Mouse (Mus musculus): Measurements from ENCODE around the gene Rnf34. TPM values are rescaled to one million over a fixed set of nuclear protein-coding genes. Genes with fewer than 3 reads are reported as not detected.

The Rnf34 gene
- polyA plus RNA-seq, 1 experiment from 2014 or later = 53.0 TPM

- H3K36me3 ChIP-seq (ENCODE audit: control insufficient read depth, insufficient read depth, low read length) = peaks cover 30% of the 10 kb centered on the region
- no peaks in the 10 kb centered on the region for H3K9me3 ChIP-seq (ENCODE audit: control insufficient read depth, low read length)
- peak; percentile 54; the same call in 1 of the 2 replicates for ATAC-seq (ENCODE audit: low read depth)
- no peaks in the 10 kb centered on the region for H3K4me1 ChIP-seq (ENCODE audit: control insufficient read depth, insufficient read depth, low read length)
- no peaks in the 10 kb centered on the region for H3K27me3 ChIP-seq (ENCODE audit: control insufficient read depth, insufficient read depth, low read length)
- WGBS = 59% methylated on average over 5 of the region's 5 CpGs
- H3K27ac ChIP-seq (ENCODE audit: low read depth, low read length) = no peak overlapping the region
- no peak overlapping the region for H3K4me2 ChIP-seq (ENCODE audit: low read depth, low read length)
- H3K9ac ChIP-seq (replicated peaks; ENCODE audit: low read depth, low read length) = no peak overlapping the region
- H3K4me3 ChIP-seq (ENCODE audit: low read depth, low read length) = no peak overlapping the region
Observed at GRCm38 (mm10) chr5:122881313-122881712, 31.5 kb downstream of the Rnf34 start.

GRCm38 (mm10) chr5:122882256-122883050 is 32.6 kb downstream of the Rnf34 start:
- no peak for ATAC-seq (ENCODE audit: low read depth)
- Histone ChIP-seq H3K27me3 (ENCODE audit: control insufficient read depth, insufficient read depth, low read length) (no peaks in the 10 kb centered on the region), H3K4me1 (ENCODE audit: control insufficient read depth, insufficient read depth, low read length) (no peaks in the 10 kb centered on the region), H3K9me3 (ENCODE audit: control insufficient read depth, low read length) (no peaks in the 10 kb centered on the region), H3K27ac (ENCODE audit: low read depth, low read length) (no peak overlapping the region), H3K36me3 (ENCODE audit: control insufficient read depth, insufficient read depth, low read length) (peaks cover 20% of the 10 kb centered on the region), H3K4me3 (ENCODE audit: low read depth, low read length) (no peak overlapping the region), H3K9ac (replicated peaks; ENCODE audit: low read depth, low read length) (no peak overlapping the region; the same call in 1 of the 2 replicates), H3K4me2 (ENCODE audit: low read depth, low read length) (no peak overlapping the region)
- WGBS = 94% methylated on average over 18 of the region's 18 CpGs

DNA sequence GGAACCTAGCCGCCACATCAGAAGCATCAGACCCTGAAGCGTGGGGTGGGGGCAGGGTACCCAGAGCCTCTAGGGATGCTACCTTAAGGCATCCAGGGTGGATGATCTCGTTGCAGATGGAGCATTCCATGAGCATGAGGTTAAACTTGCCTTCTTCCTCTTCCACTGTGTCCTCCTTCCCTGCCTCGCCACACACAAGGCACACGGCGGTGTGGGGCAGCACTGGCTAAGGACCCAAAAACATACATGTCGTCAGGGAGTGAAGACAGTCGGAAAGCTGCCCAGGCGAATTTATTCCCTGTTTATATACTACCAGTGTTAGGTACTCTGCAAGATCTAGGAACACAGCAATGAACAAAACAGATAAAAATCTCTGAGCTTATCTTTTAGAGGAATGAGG is 33.4 kb downstream of the Rnf34 start:
- Histone ChIP-seq H3K27me3 (ENCODE audit: control insufficient read depth, insufficient read depth, low read length) (no peaks in the 10 kb centered on the region), H3K4me3 (ENCODE audit: low read depth, low read length) (no peak overlapping the region), H3K9ac (replicated peaks; ENCODE audit: low read depth, low read length) (no peak overlapping the region), H3K9me3 (ENCODE audit: control insufficient read depth, low read length) (no peaks in the 10 kb centered on the region), H3K27ac (ENCODE audit: low read depth, low read length) (no peak overlapping the region), H3K36me3 (ENCODE audit: control insufficient read depth, insufficient read depth, low read length) (peaks cover 13% of the 10 kb centered on the region), H3K4me2 (ENCODE audit: low read depth, low read length) (no peak overlapping the region), H3K4me1 (ENCODE audit: control insufficient read depth, insufficient read depth, low read length) (no peaks in the 10 kb centered on the region)
- no peak for ATAC-seq (ENCODE audit: low read depth)
- WGBS = 90% methylated on average over 9 of the region's 9 CpGs

GRCm38 (mm10) chr5:122883652-122884235 is 33.9 kb downstream of the Rnf34 start:
- no peak for ATAC-seq (ENCODE audit: low read depth)
- 52% methylated on average over 2 of the region's 2 CpGs for WGBS
- no peaks in the 10 kb centered on the region for H3K4me1 ChIP-seq (ENCODE audit: control insufficient read depth, insufficient read depth, low read length)
- H3K27me3 ChIP-seq (ENCODE audit: control insufficient read depth, insufficient read depth, low read length) = no peaks in the 10 kb centered on the region
- no peak overlapping the region for H3K4me3 ChIP-seq (ENCODE audit: low read depth, low read length)
- H3K9ac ChIP-seq (replicated peaks; ENCODE audit: low read depth, low read length) = no peak overlapping the region
- no peaks in the 10 kb centered on the region for H3K9me3 ChIP-seq (ENCODE audit: control insufficient read depth, low read length)
- H3K36me3 ChIP-seq (ENCODE audit: control insufficient read depth, insufficient read depth, low read length) = peaks cover 13% of the 10 kb centered on the region
- H3K27ac ChIP-seq (ENCODE audit: low read depth, low read length) = no peak overlapping the region
- H3K4me2 ChIP-seq (ENCODE audit: low read depth, low read length) = no peak overlapping the region

DNA sequence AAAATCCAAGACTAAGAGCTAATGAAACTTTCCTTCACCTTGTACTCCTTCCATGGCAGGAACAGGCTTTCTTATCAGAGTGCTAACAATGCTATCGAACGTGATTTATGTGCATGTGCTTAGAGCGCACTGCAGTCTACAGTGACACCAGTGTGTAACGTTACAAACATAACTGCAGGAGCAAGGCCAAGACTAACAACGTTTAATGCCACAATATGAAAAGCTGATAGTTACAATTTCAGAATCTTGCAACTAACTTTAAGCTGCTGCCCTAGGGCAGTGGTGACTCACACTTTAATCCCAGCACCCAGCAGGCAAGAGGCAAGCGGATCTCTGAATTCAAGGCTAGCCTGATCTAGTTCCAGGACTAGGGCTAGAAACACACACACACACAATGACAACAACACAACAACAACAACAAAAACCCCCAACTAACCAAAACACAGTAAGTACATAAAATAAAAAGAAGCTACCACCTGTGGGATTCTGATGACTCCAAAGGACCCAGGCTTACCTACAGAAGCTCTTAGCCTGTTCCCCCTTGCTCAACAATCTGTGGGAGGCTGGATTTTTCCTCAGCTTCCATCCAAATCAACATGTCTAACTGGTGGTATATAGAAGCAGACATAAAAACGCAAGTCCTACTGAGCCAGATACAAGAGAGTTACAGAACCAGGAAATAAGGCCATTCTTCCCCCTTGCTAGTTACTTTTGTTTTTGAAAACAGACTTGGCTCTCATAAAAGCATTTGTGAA is 34.9 kb downstream of the Rnf34 start:
- no peak overlapping the region for H3K4me3 ChIP-seq (ENCODE audit: low read depth, low read length)
- no peaks in the 10 kb centered on the region for H3K4me1 ChIP-seq (ENCODE audit: control insufficient read depth, insufficient read depth, low read length)
- WGBS = 82% methylated on average over 7 of the region's 7 CpGs
- no peak overlapping the region for H3K27ac ChIP-seq (ENCODE audit: low read depth, low read length)
- peaks cover 11% of the 10 kb centered on the region for H3K36me3 ChIP-seq (ENCODE audit: control insufficient read depth, insufficient read depth, low read length)
- H3K9ac ChIP-seq (replicated peaks; ENCODE audit: low read depth, low read length) = no peak overlapping the region
- H3K9me3 ChIP-seq (ENCODE audit: control insufficient read depth, low read length) = no peaks in the 10 kb centered on the region
- ATAC-seq (ENCODE audit: low read depth) = no peak
- H3K27me3 ChIP-seq (ENCODE audit: control insufficient read depth, insufficient read depth, low read length) = no peaks in the 10 kb centered on the region
- no peak overlapping the region for H3K4me2 ChIP-seq (ENCODE audit: low read depth, low read length)

GRCm38 (mm10) chr5:122887033-122887432 is 37.2 kb downstream of the Rnf34 start:
- no peaks in the 10 kb centered on the region for H3K4me1 ChIP-seq (ENCODE audit: control insufficient read depth, insufficient read depth, low read length)
- 89% methylated on average over 9 of the region's 9 CpGs for WGBS
- H3K27me3 ChIP-seq (ENCODE audit: control insufficient read depth, insufficient read depth, low read length) = no peaks in the 10 kb centered on the region
- 0 out of 2 replicates have a peak, but pooled peaks cover 3% of the 10 kb centered on the region for H3K36me3 ChIP-seq (ENCODE audit: control insufficient read depth, insufficient read depth, low read length)
- no peaks in the 10 kb centered on the region for H3K9me3 ChIP-seq (ENCODE audit: control insufficient read depth, low read length)
- no peak overlapping the region for H3K4me2 ChIP-seq (ENCODE audit: low read depth, low read length)
- no peak overlapping the region for H3K9ac ChIP-seq (replicated peaks; ENCODE audit: low read depth, low read length)
- no peak overlapping the region for H3K4me3 ChIP-seq (ENCODE audit: low read depth, low read length)
- no peak overlapping the region for H3K27ac ChIP-seq (ENCODE audit: low read depth, low read length)
- no peak for ATAC-seq (ENCODE audit: low read depth)

GRCm38 (mm10) chr5:122887926-122888611 is 38.2 kb downstream of the Rnf34 start:
- H3K9ac ChIP-seq (replicated peaks; ENCODE audit: low read depth, low read length) = no peak overlapping the region
- no peaks in the 10 kb centered on the region for H3K27me3 ChIP-seq (ENCODE audit: control insufficient read depth, insufficient read depth, low read length)
- no peaks in the 10 kb centered on the region for H3K9me3 ChIP-seq (ENCODE audit: control insufficient read depth, low read length)
- WGBS = 57% methylated on average over 8 of the region's 8 CpGs
- H3K4me3 ChIP-seq (ENCODE audit: low read depth, low read length) = no peak overlapping the region
- ATAC-seq (ENCODE audit: low read depth) = no peak
- no peaks in the 10 kb centered on the region for H3K4me1 ChIP-seq (ENCODE audit: control insufficient read depth, insufficient read depth, low read length)
- H3K36me3 ChIP-seq (ENCODE audit: control insufficient read depth, insufficient read depth, low read length) = 0 out of 2 replicates have a peak, but pooled peaks cover under 1% of the 10 kb centered on the region
- no peak overlapping the region for H3K27ac ChIP-seq (ENCODE audit: low read depth, low read length)
- H3K4me2 ChIP-seq (ENCODE audit: low read depth, low read length) = no peak overlapping the region

- H3K4me1 ChIP-seq (ENCODE audit: control insufficient read depth, insufficient read depth, low read length) = no peaks in the 10 kb centered on the region
- no peak overlapping the region for H3K4me3 ChIP-seq (ENCODE audit: low read depth, low read length)
- no peak overlapping the region for H3K9ac ChIP-seq (replicated peaks; ENCODE audit: low read depth, low read length)
- no peak overlapping the region for H3K4me2 ChIP-seq (ENCODE audit: low read depth, low read length)
- H3K9me3 ChIP-seq (ENCODE audit: control insufficient read depth, low read length) = no peaks in the 10 kb centered on the region
- no peaks in the 10 kb centered on the region for H3K27me3 ChIP-seq (ENCODE audit: control insufficient read depth, insufficient read depth, low read length)
- ATAC-seq (ENCODE audit: low read depth) = no peak
- no peak overlapping the region for H3K27ac ChIP-seq (ENCODE audit: low read depth, low read length)
- H3K36me3 ChIP-seq (ENCODE audit: control insufficient read depth, insufficient read depth, low read length) = no peaks in the 10 kb centered on the region
- WGBS = 89% methylated on average over 16 of the region's 16 CpGs
Observed at GRCm38 (mm10) chr5:122888612-122889214, 38.9 kb downstream of the Rnf34 start.
